Comparison of ENCODE assay signal across 7 mouse cellular contexts in genomic region chr9:108449860-108450259, GRCm38 (mm10). TPM values are rescaled to one million over a fixed set of nuclear protein-coding genes. Genes with fewer than 3 reads are reported as not detected.
DNase-seq lines count a peak whose midpoint lies in the region; ATAC-seq and TF ChIP-seq lines count a peak whose summit lies in the region.

No protein-coding gene starts in this region.

- DNase-seq in lung, embryonic 14.5 days: peak; percentile 66
- no peak for DNase-seq in lung, adult 2 months
- DNase-seq in lung, postnatal 36 days: peak; percentile 21
- no peak for DNase-seq in natural killer cell, adult 2 months (ENCODE audit: low spot score in 2 of 2)

- H3K36me3 ChIP-seq in lung, embryonic 14.5 days (ENCODE audit: insufficient read depth): peaks cover 13% of the 10 kb centered on the region
- H3K36me3 ChIP-seq in embryonic facial prominence, embryonic 15.5 days: peaks cover 13% of the 10 kb centered on the region; the same call in 1 of the 2 replicates
- H3K36me3 ChIP-seq in hindbrain, embryonic 16.5 days (ENCODE audit: control insufficient read depth, insufficient read depth, low read length): 0 out of 2 replicates have a peak, but pooled peaks cover 5% of the 10 kb centered on the region
- H3K36me3 ChIP-seq in stomach, embryonic 14.5 days (ENCODE audit: control insufficient read depth, insufficient read depth, low read length): peaks cover 7% of the 10 kb centered on the region; the same call in 1 of the 2 replicates

- peak overlapping the region; percentile 83 for H3K4me2 ChIP-seq in lung, embryonic 14.5 days
- H3K4me2 ChIP-seq in embryonic facial prominence, embryonic 15.5 days (replicated peaks): peak overlapping the region; percentile 86; the same call in 1 of the 2 replicates
- H3K4me2 ChIP-seq in hindbrain, embryonic 16.5 days (ENCODE audit: low read length): peak overlapping the region; percentile 76
- H3K4me2 ChIP-seq in stomach, embryonic 14.5 days (replicated peaks; ENCODE audit: low read depth, low read length): peak overlapping the region; percentile 52

- H3K4me1 ChIP-seq in lung, embryonic 14.5 days (ENCODE audit: insufficient read depth): peaks cover 22% of the 10 kb centered on the region
- H3K4me1 ChIP-seq in lung, adult 2 months (ENCODE audit: control insufficient read depth, insufficient read depth, low read length): no peaks in the 10 kb centered on the region
- peaks cover 51% of the 10 kb centered on the region for H3K4me1 ChIP-seq in embryonic facial prominence, embryonic 15.5 days
- H3K4me1 ChIP-seq in hindbrain, embryonic 16.5 days (ENCODE audit: control insufficient read depth, insufficient read depth, low read depth, low read length): peaks cover 32% of the 10 kb centered on the region
- peaks cover 30% of the 10 kb centered on the region for H3K4me1 ChIP-seq in stomach, embryonic 14.5 days (ENCODE audit: control insufficient read depth, insufficient read depth, low read length)

- TF ChIP-seq CTCF in lung, embryonic 14.5 days (IDR thresholded peaks at IDR 0.05; ENCODE audit: low read depth): no peak
- TF ChIP-seq CTCF in lung, adult 2 months (IDR thresholded peaks at IDR 0.05; ENCODE audit: insufficient read depth, low read length): no peak

- peak; percentile 2; the same call in 1 of the 2 replicates for ATAC-seq in lung, embryonic 14.5 days (ENCODE audit: insufficient read depth)
- no peak for ATAC-seq in embryonic facial prominence, embryonic 15.5 days (ENCODE audit: insufficient number of reproducible peaks, low FRiP score, low TSS enrichment, low read depth)
- ATAC-seq in hindbrain, embryonic 16.5 days: peak; percentile 34
- no peak for ATAC-seq in stomach, embryonic 14.5 days (ENCODE audit: insufficient number of reproducible peaks, insufficient read depth, low FRiP score, low read depth)

- H3K27ac ChIP-seq in lung, embryonic 14.5 days (ENCODE audit: low read depth): peak overlapping the region; percentile 72
- H3K27ac ChIP-seq in embryonic facial prominence, embryonic 15.5 days (replicated peaks): peak overlapping the region; percentile 41; the same call in 1 of the 2 replicates
- H3K27ac ChIP-seq in hindbrain, embryonic 16.5 days (ENCODE audit: low read depth, low read length): peak overlapping the region; percentile 70
- H3K27ac ChIP-seq in stomach, embryonic 14.5 days (ENCODE audit: low read length): peak overlapping the region; percentile 56; the same call in 1 of the 2 replicates

- WGBS in lung, embryonic 14.5 days: 45% methylated on average over 4 of the region's 4 CpGs
- WGBS in lung, adult 2 months: 52% methylated on average over 4 of the region's 4 CpGs
- WGBS in embryonic facial prominence, embryonic 15.5 days: 39% methylated on average over 4 of the region's 4 CpGs
- 20% methylated on average over 4 of the region's 4 CpGs for WGBS in hindbrain, embryonic 16.5 days
- 41% methylated on average over 4 of the region's 4 CpGs for WGBS in stomach, embryonic 14.5 days

- no peak overlapping the region for H3K4me3 ChIP-seq in lung, embryonic 14.5 days (ENCODE audit: low read depth, low read length)
- H3K4me3 ChIP-seq in lung, adult 2 months (replicated peaks; ENCODE audit: extremely low read depth, low read depth, low read length): no peak overlapping the region
- no peak overlapping the region for H3K4me3 ChIP-seq in embryonic facial prominence, embryonic 15.5 days (replicated peaks)
- peak overlapping the region; percentile 14; the same call in 1 of the 2 replicates for H3K4me3 ChIP-seq in hindbrain, embryonic 16.5 days (ENCODE audit: low read length)
- 0 out of 2 replicates have a peak overlapping the region, but pooled peaks have one; percentile 1 for H3K4me3 ChIP-seq in stomach, embryonic 14.5 days (ENCODE audit: low read depth, low read length)

- no peaks in the 10 kb centered on the region for H3K27me3 ChIP-seq in lung, embryonic 14.5 days (ENCODE audit: insufficient read depth, low read length)
- no peaks in the 10 kb centered on the region for H3K27me3 ChIP-seq in embryonic facial prominence, embryonic 15.5 days
- no peaks in the 10 kb centered on the region for H3K27me3 ChIP-seq in hindbrain, embryonic 16.5 days (replicated peaks; ENCODE audit: control insufficient read depth, insufficient read depth, low read length)
- H3K27me3 ChIP-seq in stomach, embryonic 14.5 days (ENCODE audit: control insufficient read depth, insufficient read depth, low read length): no peaks in the 10 kb centered on the region

- no peak overlapping the region for H3K9ac ChIP-seq in lung, embryonic 14.5 days
- H3K9ac ChIP-seq in embryonic facial prominence, embryonic 15.5 days: no peak overlapping the region
- H3K9ac ChIP-seq in hindbrain, embryonic 16.5 days (ENCODE audit: low read depth, low read length): peak overlapping the region; percentile 18; the same call in 1 of the 2 replicates
- H3K9ac ChIP-seq in stomach, embryonic 14.5 days (replicated peaks; ENCODE audit: low read depth, low read length): no peak overlapping the region

- no peak for TF ChIP-seq POLR2A in lung, adult 2 months (IDR thresholded peaks at IDR 0.05; ENCODE audit: borderline replicate concordance, extremely low read depth, low read depth, low read length)

- no peaks in the 10 kb centered on the region for H3K9me3 ChIP-seq in lung, embryonic 14.5 days (ENCODE audit: low read depth, low read length)
- H3K9me3 ChIP-seq in embryonic facial prominence, embryonic 15.5 days (replicated peaks): no peaks in the 10 kb centered on the region
- no peaks in the 10 kb centered on the region for H3K9me3 ChIP-seq in hindbrain, embryonic 16.5 days (ENCODE audit: control insufficient read depth, low read length)
- no peaks in the 10 kb centered on the region for H3K9me3 ChIP-seq in stomach, embryonic 14.5 days (ENCODE audit: control insufficient read depth, low read depth, low read length)

RNA-seq across cellular contexts. Expression of gene Ccdc71, which starts 10.5 kb away (rescaled TPM):
- polyA plus RNA-seq in lung, embryonic 14.5 days (2014; fragmentation: Nextera tagmentation; extraction: Ambion mirVana): 46.7 and 46.9 TPM in 2 replicates
- 26.8 and 27.2 TPM in 2 replicates for polyA plus RNA-seq in lung, adult 2 months (2012; rRNA removed)
- 58.6 and 60.7 TPM in 2 replicates for polyA plus RNA-seq in embryonic facial prominence, embryonic 15.5 days (2015; fragmentation: Nextera tagmentation; extraction: Ambion mirVana)
- 57.6 and 68.3 TPM in 2 replicates for polyA plus RNA-seq in hindbrain, embryonic 16.5 days (2015; fragmentation: Nextera tagmentation; extraction: Ambion mirVana)
- polyA plus RNA-seq in stomach, embryonic 14.5 days (2014; fragmentation: Nextera tagmentation; extraction: Ambion mirVana): 48.2 and 49.9 TPM in 2 replicates

RNA-seq across cellular contexts. Expression of gene Klhdc8b, which starts 11.5 kb away (rescaled TPM):
- 46.4 and 46.7 TPM in 2 replicates for polyA plus RNA-seq in lung, embryonic 14.5 days (2014; fragmentation: Nextera tagmentation; extraction: Ambion mirVana)
- 108 and 109 TPM in 2 replicates for polyA plus RNA-seq in lung, adult 2 months (2012; rRNA removed)
- polyA plus RNA-seq in embryonic facial prominence, embryonic 15.5 days (2015; fragmentation: Nextera tagmentation; extraction: Ambion mirVana): 33.4 and 35.7 TPM in 2 replicates
- 54.8 and 68.6 TPM in 2 replicates for polyA plus RNA-seq in hindbrain, embryonic 16.5 days (2015; fragmentation: Nextera tagmentation; extraction: Ambion mirVana)
- polyA plus RNA-seq in stomach, embryonic 14.5 days (2014; fragmentation: Nextera tagmentation; extraction: Ambion mirVana): 64.0 and 64.9 TPM in 2 replicates

RNA-seq across cellular contexts. Expression of gene BC048562, which starts 13.6 kb away (rescaled TPM):
- not detected in 2 replicates for polyA plus RNA-seq in lung, embryonic 14.5 days (2014; fragmentation: Nextera tagmentation; extraction: Ambion mirVana)
- not detected in 2 replicates for polyA plus RNA-seq in lung, adult 2 months (2012; rRNA removed)
- not detected in 2 replicates for polyA plus RNA-seq in embryonic facial prominence, embryonic 15.5 days (2015; fragmentation: Nextera tagmentation; extraction: Ambion mirVana)
- not detected in 2 replicates for polyA plus RNA-seq in hindbrain, embryonic 16.5 days (2015; fragmentation: Nextera tagmentation; extraction: Ambion mirVana)
- not detected in 2 replicates for polyA plus RNA-seq in stomach, embryonic 14.5 days (2014; fragmentation: Nextera tagmentation; extraction: Ambion mirVana)

RNA-seq across cellular contexts. Expression of gene Ccdc36, which starts 21.6 kb away (rescaled TPM):
- polyA plus RNA-seq in lung, embryonic 14.5 days (2014; fragmentation: Nextera tagmentation; extraction: Ambion mirVana): 3.0 and 4.1 TPM in 2 replicates
- polyA plus RNA-seq in lung, adult 2 months (2012; rRNA removed): not detected in 2 replicates
- 1.2 and 1.3 TPM in 2 replicates for polyA plus RNA-seq in embryonic facial prominence, embryonic 15.5 days (2015; fragmentation: Nextera tagmentation; extraction: Ambion mirVana)
- polyA plus RNA-seq in hindbrain, embryonic 16.5 days (2015; fragmentation: Nextera tagmentation; extraction: Ambion mirVana): 1.6 and 1.7 TPM in 2 replicates
- 1.9 and 2.5 TPM in 2 replicates for polyA plus RNA-seq in stomach, embryonic 14.5 days (2014; fragmentation: Nextera tagmentation; extraction: Ambion mirVana)

RNA-seq across cellular contexts. Expression of gene Lamb2, which starts 29.7 kb away (rescaled TPM):
- polyA plus RNA-seq in lung, embryonic 14.5 days (2014; fragmentation: Nextera tagmentation; extraction: Ambion mirVana): 47.9 and 48.6 TPM in 2 replicates
- 189 and 231 TPM in 2 replicates for polyA plus RNA-seq in lung, adult 2 months (2012; rRNA removed)
- polyA plus RNA-seq in embryonic facial prominence, embryonic 15.5 days (2015; fragmentation: Nextera tagmentation; extraction: Ambion mirVana): 70.2 and 71.7 TPM in 2 replicates
- polyA plus RNA-seq in hindbrain, embryonic 16.5 days (2015; fragmentation: Nextera tagmentation; extraction: Ambion mirVana): 17.1 and 26.5 TPM in 2 replicates
- polyA plus RNA-seq in stomach, embryonic 14.5 days (2014; fragmentation: Nextera tagmentation; extraction: Ambion mirVana): 38.7 and 43.7 TPM in 2 replicates

Comparison
In these comparisons a context has a peak if more than half of its experiments do, and no peak if none do; other contexts are left out.
1. DNase-seq: peak in lung, embryonic 14.5 days (single experiment) and lung, postnatal 36 days (single experiment); none in lung, adult 2 months (single experiment) and natural killer cell, adult 2 months (0 of 2).
2. ATAC-seq: peak in lung, embryonic 14.5 days (single experiment) and hindbrain, embryonic 16.5 days (single experiment); none in embryonic facial prominence, embryonic 15.5 days (single experiment) and stomach, embryonic 14.5 days (single experiment).
3. H3K4me3 ChIP-seq: peak in hindbrain, embryonic 16.5 days (single experiment) and stomach, embryonic 14.5 days (single experiment); none in lung, embryonic 14.5 days (single experiment), lung, adult 2 months (single experiment) and embryonic facial prominence, embryonic 15.5 days (single experiment).
4. Peak in every context shown above with its lines, with median percentiles within 50 percentile points of each other: H3K27ac ChIP-seq and H3K4me2 ChIP-seq.